Mouse (Mus musculus) liver, embryonic 14 days (tissue): ENCODE data around the gene Mfsd2a. TPM values are rescaled to one million over a fixed set of nuclear protein-coding genes. Genes with fewer than 3 reads are reported as not detected.

ENCODE experiments used
- polyA plus RNA-seq: library from polyadenylated mRNA; depleted of rRNA; stranded (reverse); fragments of >200 nt; gene quantifications from 2 replicates; pipeline ENCODE4 v1.2.3, GENCODE M21; 2012; rRNA removed

The Mfsd2a gene
- 0.03 and 0.07 TPM in 2 replicates for polyA plus RNA-seq

GRCm38 (mm10) chr4:122961100-122961567 lies at the start of gene Mfsd2a:
Mfsd2a (minus strand) TSS chr4:122961188.

DNA sequence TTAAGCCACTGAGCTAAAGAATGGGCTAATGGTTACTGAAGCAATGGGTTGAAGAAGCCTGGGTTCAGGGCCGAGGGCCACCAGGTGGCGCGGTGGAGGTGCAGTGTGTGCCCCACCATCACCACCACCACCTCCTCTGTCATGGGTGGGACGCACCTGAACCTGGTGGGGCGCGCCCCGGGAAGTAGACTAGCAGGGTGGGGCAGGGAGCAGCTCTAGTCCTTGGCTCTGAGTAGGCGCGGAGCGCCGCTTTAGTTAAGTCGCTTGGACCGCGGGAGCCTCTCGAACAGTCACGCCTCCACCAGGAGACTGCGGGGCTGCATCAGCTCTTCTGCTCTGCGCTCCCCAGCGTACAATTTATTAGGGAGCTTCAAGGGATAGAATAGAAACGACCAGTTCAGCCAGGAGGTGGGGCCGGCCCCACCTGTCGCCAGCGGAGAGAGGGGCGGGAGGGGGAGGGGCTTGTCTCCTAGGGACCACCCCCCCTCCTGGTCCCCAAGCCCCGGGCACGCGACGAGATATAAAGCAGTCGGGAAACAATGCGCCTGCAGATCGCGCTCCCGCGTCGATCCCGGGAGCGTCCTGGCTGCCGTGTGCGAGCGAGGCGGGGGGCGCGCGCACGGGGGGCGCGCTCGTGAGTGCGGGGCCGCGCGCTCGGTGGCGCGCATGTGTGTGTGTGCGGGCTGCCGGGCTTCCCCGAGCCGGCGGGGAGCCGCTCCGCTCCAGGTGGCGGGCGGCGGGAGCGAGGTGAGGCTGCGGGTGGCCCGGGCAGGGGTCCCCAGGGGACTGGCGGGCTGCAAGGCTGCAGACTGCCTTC lies 34.6 kb upstream of the Mfsd2a start, which contains the start of gene Mycl:
Mycl (plus strand) TSS at position 249 of the 817 bp plus-strand sequence.

Other genes starting within 250 kb of the Mfsd2a start
- gene Ppt1, start 124.9 kb downstream of the Mfsd2a start, polyA plus RNA-seq, result 10.7 and 11.6 TPM in 2 replicates
- gene Cap1, start 75.1 kb downstream of the Mfsd2a start, polyA plus RNA-seq, result 26.3 and 32.9 TPM in 2 replicates
- gene Mycl, start 34.5 kb upstream of the Mfsd2a start, polyA plus RNA-seq, result 0.37 and 0.46 TPM in 2 replicates
- gene Trit1, start 55.4 kb upstream of the Mfsd2a start, polyA plus RNA-seq, result 3.8 and 4.0 TPM in 2 replicates
- gene Bmp8b, start 144.0 kb upstream of the Mfsd2a start, polyA plus RNA-seq, result 0.19 and 0.21 TPM in 2 replicates
- gene Oxct2b, start 155.1 kb upstream of the Mfsd2a start, polyA plus RNA-seq, result not detected in 2 replicates
- 23.3 and 24.1 TPM in 2 replicates for gene Ppie, start 178.8 kb upstream of the Mfsd2a start, polyA plus RNA-seq
- gene Hpcal4, start 222.0 kb upstream of the Mfsd2a start, polyA plus RNA-seq, result 0.01 TPM in 1 of 2 replicates, not detected in the other
- gene Nt5c1a, start 240.3 kb upstream of the Mfsd2a start, polyA plus RNA-seq, result not detected in 2 replicates